Mouse (Mus musculus) erythroblast, embryonic 14.5 days (primary cell): ENCODE data around the gene Ccdc61. TPM values are rescaled to one million over a fixed set of nuclear protein-coding genes. Genes with fewer than 3 reads are reported as not detected.

Experiments
- H3K27me3 ChIP-seq: 2 replicates; pipeline ENCODE4 v1.6.1; 2012; ENCODE audit warnings: inconsistent platforms; ENCODE audit not compliant: control insufficient read depth
- H3K36me3 ChIP-seq: 2 replicates; pipeline ENCODE4 v1.6.1; 2012; ENCODE audit warnings: mild to moderate bottlenecking, inconsistent platforms; ENCODE audit not compliant: control insufficient read depth
- H3K4me1 ChIP-seq: 2 replicates; pipeline ENCODE4 v1.6.1; 2012; ENCODE audit warnings: inconsistent platforms; ENCODE audit not compliant: control insufficient read depth
- H3K4me3 ChIP-seq: replicated peaks from 2 replicates; pipeline ENCODE3; 2012; ENCODE audit warnings: moderate library complexity, mild to moderate bottlenecking, inconsistent platforms
- H3K9me3 ChIP-seq: 2 replicates; pipeline ENCODE4 v1.6.1; 2012; ENCODE audit warnings: low read length, inconsistent platforms, mixed read lengths; ENCODE audit not compliant: control insufficient read depth
- GATA1 ChIP-seq: IDR thresholded peaks from 2 replicates; pipeline ENCODE4 v1.6.1; 2012; ENCODE audit warnings: low read length, inconsistent platforms, mixed read lengths
- TAL1 ChIP-seq: IDR thresholded peaks from 3 replicates; pipeline ENCODE4 v1.6.1; 2012; ENCODE audit warnings: low read length, inconsistent platforms, mixed read lengths
- polyA plus RNA-seq: library from polyadenylated mRNA; stranded (reverse); fragments of >175 nt; gene quantifications from 2 replicates; pipeline ENCODE4 v1.2.3, GENCODE M21; 2012

Ccdc61 gene
- polyA plus RNA-seq, 1 experiment = 3.1 TPM

DNA sequence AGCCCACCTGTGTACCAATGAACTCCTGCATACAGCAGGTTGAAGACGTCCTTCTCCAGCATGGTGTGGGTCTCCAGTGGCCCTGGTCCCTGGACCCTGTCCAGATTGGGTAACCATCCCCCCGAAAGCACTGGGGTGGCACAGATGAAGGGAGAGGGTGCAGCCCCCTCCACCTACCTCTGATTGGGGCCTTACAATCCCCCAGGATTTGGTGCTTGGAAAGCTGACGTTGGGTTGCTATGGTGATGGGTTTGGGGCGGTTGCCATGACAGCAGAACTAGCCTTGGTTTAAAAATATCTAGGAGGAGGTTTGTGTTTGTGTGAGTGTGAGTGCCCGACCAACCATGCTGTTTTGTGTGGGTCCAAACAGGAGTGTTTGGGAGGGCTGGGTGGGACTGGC is 12.6 kb upstream of the Ccdc61 start:
- H3K9me3 ChIP-seq = peaks cover 3% of the 10 kb centered on the region; the same call in 1 of the 2 replicates
- H3K4me3 ChIP-seq = no peak overlapping the region
- TF ChIP-seq GATA1 = no peak
- no peaks in the 10 kb centered on the region for H3K36me3 ChIP-seq
- peaks cover 6% of the 10 kb centered on the region for H3K4me1 ChIP-seq
- peaks cover 57% of the 10 kb centered on the region for H3K27me3 ChIP-seq

- peaks cover 6% of the 10 kb centered on the region for H3K4me1 ChIP-seq
- H3K27me3 ChIP-seq = peaks cover 40% of the 10 kb centered on the region
- H3K9me3 ChIP-seq = peaks cover 3% of the 10 kb centered on the region; the same call in 1 of the 2 replicates
- TF ChIP-seq TAL1 (no peak), GATA1 (no peak)
- H3K36me3 ChIP-seq = no peaks in the 10 kb centered on the region
- H3K4me3 ChIP-seq = no peak overlapping the region
These were observed 10.9 kb upstream of the Ccdc61 start for GRCm38 (mm10) chr7:18921069-18921468.

DNA sequence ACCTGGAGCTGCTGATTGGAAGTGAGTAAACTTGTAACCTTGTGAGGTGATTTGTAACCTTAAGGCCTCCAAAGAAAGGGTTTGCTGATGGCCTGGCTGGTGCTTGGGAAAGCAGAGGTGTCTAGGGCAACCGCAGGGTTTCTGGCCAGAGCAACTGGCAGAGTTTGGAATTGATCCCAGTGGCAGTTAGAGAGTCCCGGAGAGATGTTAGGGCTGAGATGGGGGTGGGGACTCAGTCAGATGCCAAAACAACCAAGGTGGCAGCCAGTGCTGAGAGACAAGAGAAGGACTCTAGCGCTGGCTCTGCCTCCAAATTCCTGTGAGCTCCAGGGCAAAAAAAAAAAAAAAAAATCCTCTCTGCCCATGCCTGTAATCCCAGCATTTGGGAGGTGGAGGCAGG is 7.7 kb upstream of the Ccdc61 start:
- TF ChIP-seq TAL1 (no peak), GATA1 (no peak)
- Histone ChIP-seq H3K9me3 (no peaks in the 10 kb centered on the region), H3K4me1 (no peaks in the 10 kb centered on the region; the same call in 1 of the 2 replicates)

DNA sequence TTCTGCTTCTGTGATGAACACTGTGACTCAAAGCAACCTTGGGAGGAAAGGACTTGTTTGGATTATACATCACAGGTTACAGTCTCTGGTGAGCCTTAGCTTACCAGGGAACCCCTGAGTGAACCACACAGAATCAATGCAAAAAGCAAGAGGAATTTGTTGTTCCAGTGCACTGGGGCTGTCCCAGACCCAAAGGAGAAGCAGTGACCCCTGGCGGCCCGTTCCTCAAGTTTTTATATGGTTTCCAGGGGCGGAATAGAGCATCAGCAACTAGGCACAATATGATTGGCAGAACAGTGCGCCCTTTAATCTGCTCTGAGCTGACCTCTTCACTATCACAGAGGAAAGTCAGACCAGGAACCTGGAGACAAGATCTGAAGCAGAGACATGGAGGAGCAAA is 6.0 kb upstream of the Ccdc61 start:
- no peaks in the 10 kb centered on the region for H3K36me3 ChIP-seq
- TF ChIP-seq TAL1 (no peak), GATA1 (no peak)
- H3K4me3 ChIP-seq = no peak overlapping the region
- H3K9me3 ChIP-seq = no peaks in the 10 kb centered on the region
- H3K27me3 ChIP-seq = peaks cover 14% of the 10 kb centered on the region
- peaks cover 3% of the 10 kb centered on the region for H3K4me1 ChIP-seq

More for the DNA sequence above, 7.7 kb upstream of the Ccdc61 start:
- Histone ChIP-seq H3K4me3 (no peak overlapping the region), H3K27me3 (peaks cover 18% of the 10 kb centered on the region), H3K36me3 (no peaks in the 10 kb centered on the region)

DNA sequence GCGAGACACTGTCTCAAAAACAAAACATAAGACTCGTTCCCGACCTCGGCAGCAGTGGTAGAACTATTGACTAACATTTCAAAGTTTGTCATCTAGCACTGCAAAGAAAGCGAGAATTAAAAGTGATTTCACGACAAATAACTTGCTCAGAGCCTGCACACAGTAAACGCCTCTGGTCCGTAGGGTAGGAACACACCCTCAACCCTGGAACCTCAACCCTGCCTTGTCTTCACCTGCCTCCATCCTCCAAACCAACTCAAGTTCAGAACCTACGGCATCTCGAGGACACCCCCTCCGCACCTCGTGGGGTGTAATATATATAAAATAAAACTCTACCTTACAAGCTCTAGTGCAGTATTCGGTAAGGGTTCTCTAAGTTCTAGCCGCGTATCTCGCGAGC is 418 bp downstream of the Ccdc61 start:
- peaks cover 8% of the 10 kb centered on the region for H3K36me3 ChIP-seq
- peak overlapping the region; percentile 78 for H3K4me3 ChIP-seq
- H3K27me3 ChIP-seq = peaks cover 5% of the 10 kb centered on the region; the same call in 1 of the 2 replicates
- TF ChIP-seq TAL1 (no peak), GATA1 (no peak)
- no peaks in the 10 kb centered on the region for H3K9me3 ChIP-seq
- peaks cover 34% of the 10 kb centered on the region for H3K4me1 ChIP-seq

GRCm38 (mm10) chr7:18904971-18905370 is 5.2 kb downstream of the Ccdc61 start:
- no peak for TF ChIP-seq GATA1
- no peak for TF ChIP-seq TAL1
- H3K4me1 ChIP-seq = peaks cover 27% of the 10 kb centered on the region

DNA sequence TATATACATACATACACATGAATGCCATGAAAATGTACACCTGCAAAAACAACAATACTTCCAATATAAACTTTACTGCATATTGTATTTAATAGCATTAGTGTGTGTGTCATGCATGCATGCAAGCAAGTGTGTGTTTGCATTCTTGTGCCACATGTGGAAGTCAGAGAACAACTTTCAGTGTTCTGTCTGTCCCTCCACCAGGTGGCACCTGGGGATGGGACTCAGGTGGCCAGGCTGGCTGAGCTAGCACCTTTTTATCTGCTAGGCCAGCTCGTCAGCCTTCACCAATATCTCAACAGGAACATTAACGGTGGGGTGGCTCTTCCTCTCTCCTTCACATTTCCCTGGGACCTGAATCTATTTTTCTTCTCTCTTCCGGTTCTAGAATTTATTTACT is 7.7 kb downstream of the Ccdc61 start:
- no peak overlapping the region for H3K4me3 ChIP-seq
- H3K4me1 ChIP-seq = peaks cover 11% of the 10 kb centered on the region
- TF ChIP-seq TAL1 (no peak), GATA1 (no peak)
- H3K9me3 ChIP-seq = no peaks in the 10 kb centered on the region
- peaks cover 57% of the 10 kb centered on the region for H3K36me3 ChIP-seq
- no peaks in the 10 kb centered on the region for H3K27me3 ChIP-seq

More at GRCm38 (mm10) chr7:18904971-18905370, 5.2 kb downstream of the Ccdc61 start:
- H3K36me3 ChIP-seq = peaks cover 41% of the 10 kb centered on the region
- H3K27me3 ChIP-seq = no peaks in the 10 kb centered on the region
- H3K9me3 ChIP-seq = no peaks in the 10 kb centered on the region
- no peak overlapping the region for H3K4me3 ChIP-seq

GRCm38 (mm10) chr7:18900513-18900912 is 9.7 kb downstream of the Ccdc61 start:
- no peak overlapping the region for H3K4me3 ChIP-seq
- TF ChIP-seq GATA1 (no peak), TAL1 (no peak)
- H3K27me3 ChIP-seq = no peaks in the 10 kb centered on the region
- peaks cover 9% of the 10 kb centered on the region; the same call in 1 of the 2 replicates for H3K4me1 ChIP-seq
- H3K9me3 ChIP-seq = no peaks in the 10 kb centered on the region
- peaks cover 55% of the 10 kb centered on the region for H3K36me3 ChIP-seq

- H3K4me1 ChIP-seq = peaks cover 21% of the 10 kb centered on the region
- H3K4me3 ChIP-seq = no peak overlapping the region
- no peaks in the 10 kb centered on the region for H3K9me3 ChIP-seq
- H3K27me3 ChIP-seq = peaks cover 19% of the 10 kb centered on the region
- peaks cover 35% of the 10 kb centered on the region for H3K36me3 ChIP-seq
- no peak for TF ChIP-seq GATA1
- TF ChIP-seq TAL1 = no peak
These were observed 13.7 kb downstream of the Ccdc61 start for GRCm38 (mm10) chr7:18896536-18896935.

DNA sequence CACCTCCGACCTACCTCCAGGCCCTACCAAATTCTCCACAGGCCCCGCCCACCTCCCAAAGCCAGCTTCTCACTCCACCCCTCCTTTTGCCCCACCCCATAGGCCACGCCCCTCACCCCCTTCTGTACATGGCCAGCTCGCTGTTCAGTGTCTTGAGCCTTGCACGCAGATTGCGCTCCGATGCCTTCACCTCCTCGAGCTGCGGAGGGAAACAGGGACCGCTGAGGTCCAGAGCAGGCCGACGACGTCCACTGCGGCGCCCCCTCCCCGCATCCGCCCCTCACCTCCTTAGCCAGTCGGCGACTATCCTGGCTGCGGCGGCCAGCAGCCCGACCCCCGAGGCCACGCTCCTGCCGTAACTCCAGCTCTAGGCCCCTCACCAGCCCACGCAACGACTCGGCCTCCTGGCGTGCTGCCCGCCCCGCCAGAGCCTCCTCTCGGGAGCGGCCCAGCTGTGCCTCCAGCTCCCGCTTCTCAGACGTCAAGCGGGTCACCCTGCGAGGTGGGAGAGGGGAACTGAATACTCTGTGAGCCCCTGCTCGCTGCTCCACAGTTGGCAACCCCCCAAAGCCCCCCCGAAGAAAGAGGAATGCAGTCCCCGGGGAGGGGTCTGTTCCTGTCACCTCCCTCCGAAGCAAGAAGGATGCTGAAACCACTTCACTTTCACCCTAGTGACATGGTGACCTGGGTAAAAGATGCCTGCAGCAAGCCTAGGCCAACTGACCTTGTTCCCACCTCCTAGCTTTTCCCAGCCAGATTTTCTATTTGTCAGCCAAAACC is 16.4 kb downstream of the Ccdc61 start:
- peaks cover 13% of the 10 kb centered on the region for H3K36me3 ChIP-seq
- no peak for TF ChIP-seq TAL1
- no peak for TF ChIP-seq GATA1
- H3K9me3 ChIP-seq = no peaks in the 10 kb centered on the region
- H3K4me1 ChIP-seq = peaks cover 21% of the 10 kb centered on the region
- H3K27me3 ChIP-seq = peaks cover 19% of the 10 kb centered on the region
- H3K4me3 ChIP-seq = peak overlapping the region; percentile 15
